Mouse (Mus musculus): ENCODE data around the gene Plekha7. TPM values are rescaled to one million over a fixed set of nuclear protein-coding genes. Genes with fewer than 3 reads are reported as not detected.
A peak's percentile ranks its signal among the peaks of the same experiment; 100 is the strongest.

Plekha7 gene
- polyA plus RNA-seq, 1 experiment from 2014 or later: 13.8 TPM

DNA sequence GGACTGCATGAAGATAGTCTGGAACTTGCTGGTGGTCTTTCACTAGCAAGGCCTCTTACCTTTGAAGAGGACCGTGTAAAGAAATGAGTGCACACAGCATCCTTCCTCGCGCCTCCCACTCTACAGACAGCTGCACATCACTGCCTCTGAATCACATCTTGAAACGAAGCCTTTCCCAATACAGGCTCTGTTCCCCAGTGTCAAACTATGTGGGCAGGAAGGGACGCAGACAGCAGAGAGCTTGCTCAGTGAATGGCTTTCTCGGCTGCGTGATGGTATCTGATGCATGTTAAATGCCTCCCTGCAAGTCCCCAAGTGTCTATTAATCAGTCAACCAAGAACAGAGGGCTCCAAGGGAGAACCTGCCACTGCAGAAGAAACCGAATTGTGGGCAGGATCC is 99.3 kb downstream of the Plekha7 start:
- Histone ChIP-seq H3K9ac (no peak overlapping the region), H3K9me3 (no peaks in the 10 kb centered on the region), H3K4me1 (peaks cover 15% of the 10 kb centered on the region), H3K27ac (no peak overlapping the region), H3K4me2 (no peak overlapping the region), H3K27me3 (no peaks in the 10 kb centered on the region), H3K4me3 (no peak overlapping the region), H3K36me3 (no peaks in the 10 kb centered on the region)
- WGBS: 61% methylated on average over 8 of the region's 8 CpGs
- no peak for ATAC-seq (ENCODE audit: insufficient number of reproducible peaks, low FRiP score, low TSS enrichment, low read depth)

DNA sequence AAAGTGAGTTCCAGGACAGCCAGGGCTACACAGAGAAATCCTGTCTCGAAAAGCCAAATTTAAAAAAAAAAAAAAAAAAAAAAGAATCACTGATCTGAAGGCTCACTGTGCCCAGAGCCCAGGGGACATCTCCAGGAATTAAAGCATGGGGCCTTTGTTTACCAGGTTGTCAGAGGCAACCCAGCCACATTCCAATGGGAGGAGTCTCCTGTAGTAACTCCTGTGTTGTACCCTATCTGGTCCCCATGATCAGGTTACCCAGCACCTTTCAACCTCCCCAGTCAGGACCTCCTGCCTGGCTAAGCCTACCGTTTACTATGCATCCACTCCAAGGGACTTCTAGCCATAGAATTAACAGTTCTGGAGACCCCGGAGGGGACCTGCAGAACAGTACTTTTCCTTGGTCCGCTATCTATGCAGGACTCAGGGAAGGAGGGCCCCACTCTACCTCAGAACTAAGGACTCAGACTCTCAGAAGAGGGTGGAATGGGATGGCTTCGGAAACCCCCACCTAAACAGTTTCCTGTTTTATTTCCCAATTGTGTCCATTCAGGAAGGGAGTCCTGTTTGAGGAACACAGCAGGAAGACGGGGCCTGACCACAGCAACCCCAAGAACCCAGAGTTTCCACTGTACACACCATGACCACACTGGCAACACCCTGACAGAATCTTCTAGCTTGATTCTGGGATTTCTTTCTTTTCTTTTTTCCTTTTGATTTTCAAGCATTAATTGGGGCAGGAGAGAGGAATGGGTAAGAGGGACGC is 101.2 kb downstream of the Plekha7 start:
- Histone ChIP-seq H3K27ac (no peak overlapping the region), H3K4me2 (no peak overlapping the region), H3K9me3 (no peaks in the 10 kb centered on the region), H3K9ac (no peak overlapping the region), H3K27me3 (no peaks in the 10 kb centered on the region), H3K36me3 (no peaks in the 10 kb centered on the region), H3K4me1 (peaks cover 16% of the 10 kb centered on the region), H3K4me3 (no peak overlapping the region)
- 48% methylated on average over 7 of the region's 7 CpGs for WGBS
- ATAC-seq (ENCODE audit: insufficient number of reproducible peaks, low FRiP score, low TSS enrichment, low read depth): no peak

DNA sequence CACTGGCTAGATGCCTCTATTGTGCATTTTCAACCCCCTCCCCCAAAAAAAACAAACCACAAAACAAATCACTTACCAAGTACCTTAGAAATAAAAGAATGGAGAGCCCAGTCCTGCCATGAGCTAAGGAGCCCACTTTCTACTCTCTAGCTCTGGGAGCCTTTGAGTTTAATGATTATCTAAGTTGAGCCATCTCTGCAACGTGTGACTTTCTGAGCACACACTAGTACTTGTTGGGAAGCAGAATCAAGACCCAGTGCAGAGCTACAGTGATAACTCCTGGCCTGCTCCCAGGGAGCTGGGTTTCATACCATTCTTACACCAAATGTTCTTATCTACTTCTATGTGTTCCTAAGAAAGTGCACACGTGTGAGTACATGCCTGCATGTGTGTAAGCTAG is 102.7 kb downstream of the Plekha7 start:
- ATAC-seq (ENCODE audit: insufficient number of reproducible peaks, low FRiP score, low TSS enrichment, low read depth): no peak
- Histone ChIP-seq H3K27ac (no peak overlapping the region), H3K36me3 (no peaks in the 10 kb centered on the region), H3K4me2 (no peak overlapping the region), H3K9ac (no peak overlapping the region), H3K27me3 (no peaks in the 10 kb centered on the region), H3K4me3 (no peak overlapping the region), H3K9me3 (no peaks in the 10 kb centered on the region), H3K4me1 (peaks cover 12% of the 10 kb centered on the region)
- 88% methylated on average over 2 of the region's 2 CpGs for WGBS

DNA sequence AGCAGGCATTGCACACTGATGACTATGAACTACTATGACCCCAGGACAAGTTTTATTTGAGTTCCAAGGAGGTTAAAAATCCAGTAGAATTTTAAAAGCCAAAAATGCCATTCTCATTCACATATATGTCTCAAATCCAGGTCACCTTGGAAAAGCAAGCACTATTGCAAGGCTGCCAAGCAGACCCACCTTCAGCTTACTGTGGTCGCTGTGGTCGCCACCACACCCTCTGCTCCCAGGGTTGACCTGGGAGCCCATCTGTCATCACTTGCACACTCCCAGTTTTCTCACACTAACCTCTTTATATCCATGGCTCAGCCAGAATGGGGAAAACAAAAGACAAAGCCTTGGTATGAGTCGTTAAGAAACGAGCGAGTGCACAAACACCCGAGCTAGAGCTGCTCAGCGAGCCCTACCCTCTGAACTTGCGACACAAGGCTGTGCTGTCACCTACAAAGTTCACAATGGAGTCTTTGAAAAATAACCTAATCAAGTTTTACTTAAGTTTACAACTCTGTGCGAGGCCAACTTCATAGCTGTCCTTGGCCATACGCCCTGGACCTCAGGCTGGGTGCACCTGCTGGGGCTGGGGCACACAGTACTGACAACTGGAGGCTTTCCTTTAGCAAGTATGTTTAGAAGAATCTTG is 106.0 kb downstream of the Plekha7 start:
- 52% methylated on average over 10 of the region's 10 CpGs for WGBS
- Histone ChIP-seq H3K4me3 (no peak overlapping the region), H3K27me3 (no peaks in the 10 kb centered on the region), H3K27ac (no peak overlapping the region), H3K9ac (no peak overlapping the region), H3K9me3 (no peaks in the 10 kb centered on the region), H3K4me1 (peaks cover 13% of the 10 kb centered on the region), H3K36me3 (no peaks in the 10 kb centered on the region), H3K4me2 (no peak overlapping the region)
- no peak for ATAC-seq (ENCODE audit: insufficient number of reproducible peaks, low FRiP score, low TSS enrichment, low read depth)

DNA sequence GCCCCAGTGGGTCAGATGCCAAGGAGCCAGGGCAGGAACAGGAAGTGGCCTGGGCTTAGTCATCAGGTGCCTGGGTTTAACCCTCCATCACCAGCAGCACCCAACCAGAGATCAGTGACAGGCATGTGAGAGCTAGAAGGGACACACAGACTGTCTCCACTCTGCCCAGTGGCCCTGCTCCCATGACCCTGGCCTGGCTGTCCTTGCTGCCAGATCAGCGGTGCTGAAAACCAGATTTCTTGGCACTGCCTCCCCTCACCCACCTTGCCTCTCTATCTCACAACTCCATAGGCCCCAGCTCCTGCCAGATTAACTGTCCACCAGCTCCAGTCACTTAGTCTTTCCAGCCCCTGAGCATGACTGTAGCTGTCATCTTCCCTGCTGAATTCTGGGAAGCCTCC is 107.2 kb downstream of the Plekha7 start:
- H3K4me2 ChIP-seq: no peak overlapping the region
- H3K4me3 ChIP-seq: no peak overlapping the region
- WGBS: 71% methylated on average over 1 of the region's 1 CpGs
- H3K27me3 ChIP-seq: no peaks in the 10 kb centered on the region
- H3K9me3 ChIP-seq: no peaks in the 10 kb centered on the region
- no peak overlapping the region for H3K9ac ChIP-seq
- H3K36me3 ChIP-seq: no peaks in the 10 kb centered on the region
- H3K4me1 ChIP-seq: peaks cover 17% of the 10 kb centered on the region
- no peak overlapping the region for H3K27ac ChIP-seq
- ATAC-seq (ENCODE audit: insufficient number of reproducible peaks, low FRiP score, low TSS enrichment, low read depth): no peak

DNA sequence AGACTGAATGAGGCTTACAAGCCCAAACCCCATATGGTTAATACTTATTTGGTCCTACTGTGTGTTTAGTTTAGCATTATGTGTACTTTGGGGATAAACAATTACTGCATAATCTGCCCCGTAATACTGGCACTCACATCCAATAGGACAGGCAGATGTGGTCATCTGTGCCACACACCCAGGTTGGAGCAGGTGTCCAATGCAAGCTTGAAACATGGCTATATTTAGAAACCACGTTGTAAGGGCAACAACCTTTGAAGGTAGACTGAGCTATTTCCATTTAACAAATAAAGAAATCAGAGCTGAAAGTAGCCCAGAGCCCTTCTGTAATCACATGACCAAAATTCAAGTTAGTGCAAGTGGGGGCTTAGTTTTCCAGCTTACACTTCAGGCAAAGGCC is 107.6 kb downstream of the Plekha7 start:
- H3K4me1 ChIP-seq: peaks cover 17% of the 10 kb centered on the region
- H3K27ac ChIP-seq: no peak overlapping the region
- H3K9ac ChIP-seq: no peak overlapping the region
- ATAC-seq (ENCODE audit: insufficient number of reproducible peaks, low FRiP score, low TSS enrichment, low read depth): no peak
- no peak overlapping the region for H3K4me2 ChIP-seq
- no peaks in the 10 kb centered on the region for H3K27me3 ChIP-seq
- no peak overlapping the region for H3K4me3 ChIP-seq
- H3K36me3 ChIP-seq: no peaks in the 10 kb centered on the region
- 72% methylated on average over 2 of the region's 2 CpGs for WGBS
- no peaks in the 10 kb centered on the region for H3K9me3 ChIP-seq

DNA sequence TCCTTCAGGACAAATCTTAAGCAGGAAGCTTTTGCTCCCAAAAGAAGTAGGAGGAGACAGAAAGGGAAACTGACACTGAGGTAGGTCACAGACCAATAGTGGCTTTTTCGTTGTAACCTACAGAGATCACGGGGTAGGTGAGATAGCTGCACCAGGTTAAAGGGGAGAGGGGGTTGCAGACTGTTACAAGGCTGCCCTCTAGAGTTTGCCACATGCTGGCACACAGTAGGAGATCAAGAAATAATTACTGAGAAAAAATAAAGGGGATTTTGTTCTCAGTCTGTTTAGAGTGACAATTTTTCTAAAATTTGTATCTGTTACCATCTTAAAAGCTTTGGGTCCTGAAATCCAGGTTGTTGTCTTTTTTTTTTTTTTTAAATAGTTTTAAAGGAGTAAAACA is 109.3 kb downstream of the Plekha7 start:
- Histone ChIP-seq H3K4me3 (no peak overlapping the region), H3K27me3 (no peaks in the 10 kb centered on the region), H3K9me3 (no peaks in the 10 kb centered on the region), H3K4me2 (no peak overlapping the region), H3K4me1 (peaks cover 23% of the 10 kb centered on the region), H3K27ac (no peak overlapping the region), H3K9ac (no peak overlapping the region), H3K36me3 (no peaks in the 10 kb centered on the region)
- WGBS: 24% methylated on average over 2 of the region's 2 CpGs
- ATAC-seq (ENCODE audit: insufficient number of reproducible peaks, low FRiP score, low TSS enrichment, low read depth): no peak

DNA sequence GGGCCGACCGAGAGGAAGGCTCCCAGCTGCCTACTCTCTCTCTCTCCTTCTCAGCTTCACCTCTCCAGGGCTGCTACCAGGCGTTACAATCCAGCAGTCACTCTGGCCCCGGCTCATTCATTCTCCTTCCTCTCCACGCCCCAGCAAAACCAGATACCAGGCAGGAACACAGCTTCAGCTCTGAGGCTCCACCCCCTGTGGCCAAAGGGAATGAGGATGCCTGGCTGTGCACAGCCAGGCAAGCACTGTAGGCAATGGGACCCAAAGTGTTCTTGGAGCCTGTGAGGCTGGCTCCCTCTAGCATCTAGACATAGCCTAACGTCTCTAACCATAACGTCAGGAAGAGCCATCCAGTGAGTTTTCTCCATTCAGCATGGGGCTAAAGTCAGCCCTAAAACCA is 109.8 kb downstream of the Plekha7 start:
- Histone ChIP-seq H3K9me3 (no peaks in the 10 kb centered on the region), H3K4me2 (peak overlapping the region; percentile 17), H3K4me1 (peaks cover 23% of the 10 kb centered on the region), H3K9ac (no peak overlapping the region), H3K27me3 (no peaks in the 10 kb centered on the region), H3K36me3 (no peaks in the 10 kb centered on the region), H3K27ac (peak overlapping the region; percentile 51; the same call in 1 of the 2 replicates), H3K4me3 (peak overlapping the region; percentile 25)
- WGBS: 10% methylated on average over 7 of the region's 7 CpGs
- peak; percentile 73; the same call in 1 of the 2 replicates for ATAC-seq (ENCODE audit: insufficient number of reproducible peaks, low FRiP score, low TSS enrichment, low read depth)

DNA sequence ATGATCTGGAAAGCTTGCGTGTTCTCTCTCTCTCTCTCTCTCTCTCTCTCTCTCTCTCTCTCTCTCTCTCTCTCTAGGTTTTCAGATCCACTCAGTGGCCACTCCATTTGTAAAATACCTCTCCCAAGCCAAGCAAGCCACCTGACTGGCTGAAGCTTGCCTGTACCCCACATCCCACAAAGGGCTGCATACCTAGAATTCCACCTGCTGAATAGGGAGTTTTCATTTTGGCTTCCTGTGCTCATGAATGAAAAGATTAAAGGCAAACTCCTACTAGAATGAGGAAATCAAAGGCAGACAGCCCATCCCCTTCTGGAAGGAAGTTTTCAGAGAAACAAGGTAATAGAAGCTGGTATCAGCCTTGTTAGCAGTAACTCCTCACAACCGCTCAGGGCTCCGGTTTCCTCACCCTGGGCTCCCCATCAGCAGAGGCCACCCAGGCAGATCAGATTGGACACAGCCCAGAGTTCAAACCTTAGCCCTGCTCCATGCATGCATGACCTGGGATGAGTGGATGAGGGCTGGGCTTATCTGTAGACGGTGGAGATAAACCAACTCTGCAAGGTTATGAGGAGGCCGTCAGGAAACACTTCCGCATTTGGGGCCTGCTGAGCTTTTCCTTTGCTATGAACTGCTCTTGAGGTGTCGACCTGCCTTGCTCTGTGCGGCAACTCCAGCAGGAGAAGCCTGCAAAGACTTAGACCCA is 111.0 kb downstream of the Plekha7 start:
- H3K4me1 ChIP-seq: peaks cover 21% of the 10 kb centered on the region
- 41% methylated on average over 8 of the region's 8 CpGs for WGBS
- no peak for ATAC-seq (ENCODE audit: insufficient number of reproducible peaks, low FRiP score, low TSS enrichment, low read depth)

DNA sequence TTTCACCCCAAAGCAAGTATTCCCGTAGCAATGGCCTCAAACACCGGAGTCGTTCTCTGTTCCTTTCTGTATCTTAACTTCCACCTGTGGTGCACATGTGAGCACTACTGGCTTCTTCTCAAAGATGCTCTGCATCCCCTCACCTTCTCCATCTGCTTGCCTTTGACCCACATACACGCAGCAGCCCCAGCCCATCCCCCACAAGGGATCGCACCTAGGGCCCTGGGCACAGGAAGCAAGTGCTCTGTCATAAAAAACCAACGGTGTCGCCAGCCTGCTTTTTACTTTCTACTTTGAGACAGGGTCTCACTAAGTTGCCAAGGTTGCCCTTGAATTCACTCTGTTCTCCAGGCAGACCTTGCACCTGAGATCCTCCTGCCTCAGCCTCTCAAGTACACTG is 113.2 kb downstream of the Plekha7 start:
- no peaks in the 10 kb centered on the region for H3K36me3 ChIP-seq
- H3K4me3 ChIP-seq: no peak overlapping the region
- H3K27me3 ChIP-seq: no peaks in the 10 kb centered on the region
- no peak overlapping the region for H3K4me2 ChIP-seq
- ATAC-seq (ENCODE audit: insufficient number of reproducible peaks, low FRiP score, low TSS enrichment, low read depth): no peak
- no peak overlapping the region for H3K9ac ChIP-seq
- no peak overlapping the region for H3K27ac ChIP-seq
- 66% methylated on average over 7 of the region's 7 CpGs for WGBS
- no peaks in the 10 kb centered on the region for H3K9me3 ChIP-seq
- H3K4me1 ChIP-seq: peaks cover 38% of the 10 kb centered on the region

More for the DNA sequence above, 111.0 kb downstream of the Plekha7 start:
- no peaks in the 10 kb centered on the region for H3K9me3 ChIP-seq
- no peak overlapping the region for H3K27ac ChIP-seq
- no peak overlapping the region for H3K9ac ChIP-seq
- H3K4me2 ChIP-seq: peak overlapping the region; percentile 1; the same call in 1 of the 2 replicates
- H3K27me3 ChIP-seq: no peaks in the 10 kb centered on the region
- peak overlapping the region; percentile 25; the same call in 1 of the 2 replicates for H3K4me3 ChIP-seq
- no peaks in the 10 kb centered on the region for H3K36me3 ChIP-seq

DNA sequence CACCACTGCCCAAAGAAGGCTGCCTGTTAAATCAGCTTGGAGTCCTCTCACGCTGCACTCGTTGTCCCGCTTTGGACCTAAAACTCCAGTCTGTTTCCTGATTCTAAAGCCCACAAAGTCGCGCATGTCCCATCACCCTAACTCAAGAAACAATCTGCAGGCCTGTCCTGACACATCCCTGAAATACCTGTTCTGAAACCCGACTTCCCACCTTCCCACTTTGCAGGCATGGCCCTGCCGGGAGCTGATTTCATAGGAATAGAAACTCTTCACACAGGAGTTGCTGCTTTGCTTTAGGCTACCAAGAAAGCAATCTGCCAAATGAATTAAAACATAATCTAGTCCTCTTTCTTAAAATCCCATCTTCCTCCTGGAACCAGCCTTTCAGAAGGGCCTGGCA is 115.2 kb downstream of the Plekha7 start:
- Histone ChIP-seq H3K27me3 (no peaks in the 10 kb centered on the region), H3K9me3 (no peaks in the 10 kb centered on the region), H3K36me3 (no peaks in the 10 kb centered on the region), H3K27ac (peak overlapping the region; percentile 76), H3K4me1 (peaks cover 32% of the 10 kb centered on the region), H3K4me3 (no peak overlapping the region), H3K9ac (no peak overlapping the region), H3K4me2 (no peak overlapping the region)
- WGBS: 67% methylated on average over 7 of the region's 7 CpGs
- ATAC-seq (ENCODE audit: insufficient number of reproducible peaks, low FRiP score, low TSS enrichment, low read depth): no peak

DNA sequence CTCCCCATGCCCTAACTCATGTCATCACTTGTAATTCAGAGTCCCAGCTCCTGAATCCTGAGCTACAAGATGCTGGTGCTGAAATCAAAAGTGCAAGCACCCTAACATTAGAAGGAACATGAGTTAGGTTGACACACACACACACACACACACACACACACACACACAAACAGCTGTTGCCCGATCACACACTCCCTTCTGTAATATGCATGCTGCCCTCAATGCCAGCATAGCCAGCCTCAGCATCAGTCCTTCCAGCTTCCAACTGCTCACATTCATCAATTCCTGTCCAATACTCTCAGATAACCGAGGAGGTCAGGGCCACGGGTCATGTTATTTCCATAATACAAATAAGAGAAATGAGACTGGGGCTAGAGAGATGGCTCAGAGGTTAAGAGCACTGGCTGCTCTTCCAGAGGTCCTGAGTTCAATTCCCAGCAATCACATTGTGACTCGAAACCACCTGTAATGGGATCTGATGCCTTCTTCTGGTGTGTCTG is 116.0 kb downstream of the Plekha7 start:
- Histone ChIP-seq H3K36me3 (no peaks in the 10 kb centered on the region), H3K9ac (no peak overlapping the region), H3K27ac (peak overlapping the region; percentile 76), H3K4me1 (peaks cover 31% of the 10 kb centered on the region), H3K9me3 (no peaks in the 10 kb centered on the region), H3K27me3 (no peaks in the 10 kb centered on the region), H3K4me2 (no peak overlapping the region), H3K4me3 (no peak overlapping the region)
- no peak for ATAC-seq (ENCODE audit: insufficient number of reproducible peaks, low FRiP score, low TSS enrichment, low read depth)
- WGBS: 56% methylated on average over 4 of the region's 4 CpGs
